Mouse (Mus musculus) forebrain, embryonic 16.5 days (tissue): ENCODE results near the gene Smim20. TPM values are rescaled to one million over a fixed set of nuclear protein-coding genes. Genes with fewer than 3 reads are reported as not detected.

Experiments used
- ATAC-seq: fragments of 200-750 bp; cut with Nextera tagmentation; 2 replicates; pipeline ENCODE4 v1.8.0; 2017; ENCODE audit warnings: mild to moderate bottlenecking, moderate library complexity
- H3K27ac ChIP-seq: fragments of 300-500 bp; sonication (generic); 2 replicates; pipeline ENCODE4 v1.5.1; 2014; ENCODE audit warnings: low read length, control low read depth
- H3K27me3 ChIP-seq: fragments of 300-500 bp; sonication (generic); replicated peaks from 2 replicates; pipeline ENCODE4 v1.6.1; 2014; ENCODE audit warnings: low read length; ENCODE audit not compliant: control insufficient read depth, insufficient read depth
- H3K36me3 ChIP-seq: fragments of 300-500 bp; sonication (generic); 2 replicates; pipeline ENCODE4 v1.6.1; 2014; ENCODE audit not compliant: control insufficient read depth, insufficient read depth
- H3K4me1 ChIP-seq: fragments of 300-500 bp; sonication (generic); replicated peaks from 2 replicates; pipeline ENCODE4 v1.6.1; 2014; ENCODE audit warnings: low read length; ENCODE audit not compliant: control insufficient read depth, insufficient read depth
- H3K4me2 ChIP-seq: fragments of 300-500 bp; sonication (generic); 2 replicates; pipeline ENCODE4 v1.6.1; 2014; ENCODE audit warnings: mild to moderate bottlenecking, low read length, control low read depth
- H3K4me3 ChIP-seq: fragments of 300-500 bp; sonication (generic); replicated peaks from 2 replicates; pipeline ENCODE4 v1.5.1; 2014; ENCODE audit warnings: mild to moderate bottlenecking, low read length, control low read depth
- H3K9ac ChIP-seq: fragments of 300-500 bp; sonication (generic); replicated peaks from 2 replicates; pipeline ENCODE4 v1.6.1; 2014; ENCODE audit warnings: low read depth, low read length, control low read depth
- H3K9me3 ChIP-seq: fragments of 300-500 bp; sonication (generic); 2 replicates; pipeline ENCODE4 v1.6.1; 2016; ENCODE audit warnings: low read length; ENCODE audit not compliant: control insufficient read depth
- WGBS: fragments of 180-500 bp; shearing (Covaris S2); extraction: QIAGEN DNeasy Blood & Tissue Kit; methylation state at CpG from one replicate; pipeline ENCODE4 v1.1.7; 2014; 5-methylcytosine and 5-hydroxymethylcytosine counted together
- polyA plus RNA-seq: library from polyadenylated mRNA; unstranded; fragments of >200 nt; fragmentation: Nextera tagmentation; extraction: Ambion mirVana; gene quantifications from 2 replicates; pipeline ENCODE4 v1.2.1, GENCODE M21; 2015

Smim20 gene
- polyA plus RNA-seq, 1 experiment from 2014 or later = 75.6 TPM

GRCm38 (mm10) chr5:53315829-53316228, 48.9 kb downstream of the Smim20 start:
- no peak for ATAC-seq
- no peak overlapping the region for H3K27ac ChIP-seq
- 70% methylated on average over 2 of the region's 2 CpGs for WGBS
- H3K9me3 ChIP-seq = no peaks in the 10 kb centered on the region
- H3K4me2 ChIP-seq = no peak overlapping the region
- H3K27me3 ChIP-seq = no peaks in the 10 kb centered on the region
- H3K36me3 ChIP-seq = no peaks in the 10 kb centered on the region
- H3K4me1 ChIP-seq = no peaks in the 10 kb centered on the region
- no peak overlapping the region for H3K4me3 ChIP-seq
- no peak overlapping the region for H3K9ac ChIP-seq

- no peaks in the 10 kb centered on the region for H3K9me3 ChIP-seq
- no peak overlapping the region for H3K4me3 ChIP-seq
- H3K27ac ChIP-seq = no peak overlapping the region
- no peaks in the 10 kb centered on the region for H3K27me3 ChIP-seq
- no peak for ATAC-seq
- whole genome bisulfite sequencing = 65% methylated on average over 3 of the region's 3 CpGs
- H3K9ac ChIP-seq = no peak overlapping the region
- H3K4me1 ChIP-seq = peaks cover 3% of the 10 kb centered on the region; the same call in 1 of the 2 replicates
- no peaks in the 10 kb centered on the region for H3K36me3 ChIP-seq
- H3K4me2 ChIP-seq = no peak overlapping the region
Observed at GRCm38 (mm10) chr5:53317396-53317795, 50.5 kb downstream of the Smim20 start.

GRCm38 (mm10) chr5:53317885-53318466, 51.1 kb downstream of the Smim20 start:
- Histone ChIP-seq H3K4me1 (peaks cover 3% of the 10 kb centered on the region; the same call in 1 of the 2 replicates), H3K36me3 (no peaks in the 10 kb centered on the region), H3K4me3 (no peak overlapping the region), H3K27me3 (no peaks in the 10 kb centered on the region), H3K9ac (no peak overlapping the region), H3K4me2 (no peak overlapping the region), H3K27ac (no peak overlapping the region), H3K9me3 (no peaks in the 10 kb centered on the region)
- WGBS = 86% methylated on average over 7 of the region's 7 CpGs
- ATAC-seq = no peak

GRCm38 (mm10) chr5:53320331-53320730, 53.4 kb downstream of the Smim20 start:
- Histone ChIP-seq H3K9ac (no peak overlapping the region), H3K4me1 (peaks cover 14% of the 10 kb centered on the region), H3K27ac (no peak overlapping the region), H3K27me3 (no peaks in the 10 kb centered on the region), H3K9me3 (no peaks in the 10 kb centered on the region), H3K4me2 (no peak overlapping the region), H3K4me3 (no peak overlapping the region), H3K36me3 (no peaks in the 10 kb centered on the region)
- no peak for ATAC-seq
- WGBS = 17% methylated on average over 3 of the region's 3 CpGs

GRCm38 (mm10) chr5:53321901-53322300, 55.0 kb downstream of the Smim20 start:
- Histone ChIP-seq H3K27me3 (no peaks in the 10 kb centered on the region), H3K4me2 (no peak overlapping the region), H3K4me1 (peaks cover 27% of the 10 kb centered on the region), H3K9ac (no peak overlapping the region), H3K4me3 (no peak overlapping the region), H3K36me3 (no peaks in the 10 kb centered on the region), H3K9me3 (no peaks in the 10 kb centered on the region), H3K27ac (no peak overlapping the region)
- ATAC-seq = no peak
- WGBS = 93% methylated on average over 9 of the region's 9 CpGs

- no peak overlapping the region for H3K9ac ChIP-seq
- no peaks in the 10 kb centered on the region for H3K27me3 ChIP-seq
- no peak overlapping the region for H3K4me3 ChIP-seq
- peaks cover 27% of the 10 kb centered on the region for H3K4me1 ChIP-seq
- no peak overlapping the region for H3K27ac ChIP-seq
- H3K36me3 ChIP-seq = no peaks in the 10 kb centered on the region
- H3K4me2 ChIP-seq = no peak overlapping the region
- 80% methylated on average over 11 of the region's 11 CpGs for WGBS
- H3K9me3 ChIP-seq = no peaks in the 10 kb centered on the region
- no peak for ATAC-seq
Observed at GRCm38 (mm10) chr5:53322471-53322870, 55.6 kb downstream of the Smim20 start.

GRCm38 (mm10) chr5:53323121-53323520, 56.2 kb downstream of the Smim20 start:
- no peaks in the 10 kb centered on the region for H3K36me3 ChIP-seq
- no peak overlapping the region for H3K4me3 ChIP-seq
- H3K4me1 ChIP-seq = peaks cover 27% of the 10 kb centered on the region
- no peak for ATAC-seq
- H3K4me2 ChIP-seq = no peak overlapping the region
- 75% methylated on average over 7 of the region's 7 CpGs for WGBS
- H3K27me3 ChIP-seq = no peaks in the 10 kb centered on the region
- H3K9me3 ChIP-seq = no peaks in the 10 kb centered on the region
- H3K9ac ChIP-seq = no peak overlapping the region
- H3K27ac ChIP-seq = no peak overlapping the region

- Histone ChIP-seq H3K27ac (no peak overlapping the region), H3K9ac (no peak overlapping the region), H3K4me1 (peaks cover 27% of the 10 kb centered on the region), H3K4me3 (no peak overlapping the region), H3K27me3 (no peaks in the 10 kb centered on the region), H3K4me2 (no peak overlapping the region), H3K36me3 (no peaks in the 10 kb centered on the region), H3K9me3 (no peaks in the 10 kb centered on the region)
- ATAC-seq = no peak
- 82% methylated on average over 3 of the region's 3 CpGs for WGBS
Observed at GRCm38 (mm10) chr5:53324256-53324655, 57.4 kb downstream of the Smim20 start.

GRCm38 (mm10) chr5:53324791-53325190, 57.9 kb downstream of the Smim20 start:
- Histone ChIP-seq H3K9me3 (no peaks in the 10 kb centered on the region), H3K27ac (no peak overlapping the region), H3K4me1 (peaks cover 27% of the 10 kb centered on the region), H3K9ac (no peak overlapping the region), H3K36me3 (no peaks in the 10 kb centered on the region), H3K4me3 (no peak overlapping the region), H3K27me3 (no peaks in the 10 kb centered on the region), H3K4me2 (no peak overlapping the region)
- no peak for ATAC-seq
- WGBS = 19% methylated on average over 6 of the region's 6 CpGs

- no peak overlapping the region for H3K4me3 ChIP-seq
- H3K27ac ChIP-seq = no peak overlapping the region
- no peak overlapping the region for H3K9ac ChIP-seq
- H3K4me1 ChIP-seq = peaks cover 26% of the 10 kb centered on the region
- H3K36me3 ChIP-seq = no peaks in the 10 kb centered on the region
- H3K4me2 ChIP-seq = peak overlapping the region; percentile 32; the same call in 1 of the 2 replicates
- 7% methylated on average over 8 of the region's 8 CpGs for WGBS
- peak; percentile 83 for ATAC-seq
- no peaks in the 10 kb centered on the region for H3K27me3 ChIP-seq
- H3K9me3 ChIP-seq = no peaks in the 10 kb centered on the region
Observed at GRCm38 (mm10) chr5:53326023-53326422, 59.1 kb downstream of the Smim20 start.
